Mouse (Mus musculus): ENCODE results near the gene Slc47a2.

GRCm38 (mm10) chr11:61316864-61317263, 25.8 kb downstream of the Slc47a2 start:
- no peak for TF ChIP-seq CTCF (conservative IDR thresholded peaks at IDR 0.05; ENCODE audit: low read length)
- no peak for TF ChIP-seq POU5F1 (IDR thresholded peaks at IDR 0.05; ENCODE audit: borderline replicate concordance, low read length)
- TF ChIP-seq NANOG (IDR thresholded peaks at IDR 0.05; ENCODE audit: borderline replicate concordance, low read length), result no peak
